Mouse (Mus musculus) embryonic facial prominence, embryonic 10.5 days (tissue): ENCODE results near the gene Klhl2. TPM values are rescaled to one million over a fixed set of nuclear protein-coding genes. Genes with fewer than 3 reads are reported as not detected.

ENCODE experiments used
- DNase-seq: peaks from one replicate; pipeline ENCODE4 v3.0.0-alpha.2; 2017; ENCODE audit warnings: low spot score
- H3K27ac ChIP-seq: fragments of 300-500 bp; sonication (generic); replicated peaks from 2 replicates; pipeline ENCODE4 v1.5.1; 2016; ENCODE audit warnings: mild to moderate bottlenecking
- H3K27me3 ChIP-seq: fragments of 300-500 bp; sonication (generic); replicated peaks from 2 replicates; pipeline ENCODE4 v1.6.1; 2016; ENCODE audit warnings: low read depth, mild to moderate bottlenecking; ENCODE audit not compliant: poor library complexity, severe bottlenecking
- H3K36me3 ChIP-seq: fragments of 300-500 bp; sonication (generic); replicated peaks from 2 replicates; pipeline ENCODE4 v1.6.1; 2016; ENCODE audit warnings: mild to moderate bottlenecking, moderate library complexity
- H3K4me1 ChIP-seq: fragments of 300-500 bp; sonication (generic); 2 replicates; pipeline ENCODE4 v1.6.1; 2016
- H3K4me3 ChIP-seq: fragments of 300-500 bp; sonication (generic); 2 replicates; pipeline ENCODE4 v1.5.1; 2016; ENCODE audit warnings: mild to moderate bottlenecking, moderate library complexity
- H3K9me3 ChIP-seq: fragments of 300-500 bp; sonication (generic); 2 replicates; pipeline ENCODE4 v1.6.1; 2016; ENCODE audit warnings: mild to moderate bottlenecking
- WGBS: fragments of 180-500 bp; shearing (Covaris S2); methylation state at CpG from one replicate; pipeline ENCODE4 v1.1.7; 2016; 5-methylcytosine and 5-hydroxymethylcytosine counted together
- polyA plus RNA-seq: library from polyadenylated mRNA; unstranded; fragments of >200 nt; fragmentation: Nextera tagmentation; extraction: Ambion mirVana; gene quantifications from 2 replicates; pipeline ENCODE4 v1.2.1, GENCODE M21; 2016

Klhl2 gene
- polyA plus RNA-seq, 1 experiment from 2014 or later = 10.5 TPM

GRCm38 (mm10) chr8:64845314-64845713, 4.5 kb downstream of the Klhl2 start:
- Histone ChIP-seq H3K9me3 (no peaks in the 10 kb centered on the region), H3K27me3 (no peaks in the 10 kb centered on the region), H3K27ac (no peak overlapping the region), H3K36me3 (no peaks in the 10 kb centered on the region), H3K4me1 (peaks cover 21% of the 10 kb centered on the region), H3K4me3 (no peak overlapping the region)
- no peak for DNase-seq
- WGBS = 89% methylated on average over 7 of the region's 7 CpGs

GRCm38 (mm10) chr8:64844043-64844481, 5.8 kb downstream of the Klhl2 start:
- WGBS = 91% methylated on average over 4 of the region's 4 CpGs
- H3K27me3 ChIP-seq = no peaks in the 10 kb centered on the region
- no peaks in the 10 kb centered on the region for H3K36me3 ChIP-seq
- no peak overlapping the region for H3K4me3 ChIP-seq
- H3K9me3 ChIP-seq = no peaks in the 10 kb centered on the region
- no peak for DNase-seq
- H3K27ac ChIP-seq = no peak overlapping the region
- H3K4me1 ChIP-seq = peaks cover 21% of the 10 kb centered on the region

GRCm38 (mm10) chr8:64843168-64843567, 6.6 kb downstream of the Klhl2 start:
- 86% methylated on average over 3 of the region's 3 CpGs for WGBS
- no peak overlapping the region for H3K4me3 ChIP-seq
- H3K4me1 ChIP-seq = peaks cover 13% of the 10 kb centered on the region

GRCm38 (mm10) chr8:64841747-64842406, 7.9 kb downstream of the Klhl2 start:
- Histone ChIP-seq H3K4me3 (no peak overlapping the region), H3K27me3 (no peaks in the 10 kb centered on the region), H3K27ac (no peak overlapping the region), H3K36me3 (no peaks in the 10 kb centered on the region), H3K4me1 (peaks cover 6% of the 10 kb centered on the region), H3K9me3 (no peaks in the 10 kb centered on the region)
- 92% methylated on average over 13 of the region's 13 CpGs for WGBS
- no peak for DNase-seq

More at GRCm38 (mm10) chr8:64843168-64843567, 6.6 kb downstream of the Klhl2 start:
- H3K36me3 ChIP-seq = no peaks in the 10 kb centered on the region
- H3K9me3 ChIP-seq = no peaks in the 10 kb centered on the region
- no peaks in the 10 kb centered on the region for H3K27me3 ChIP-seq
- DNase-seq = no peak
- no peak overlapping the region for H3K27ac ChIP-seq

- H3K27ac ChIP-seq = no peak overlapping the region
- no peak overlapping the region for H3K4me3 ChIP-seq
- no peaks in the 10 kb centered on the region for H3K27me3 ChIP-seq
- no peak for DNase-seq
- H3K36me3 ChIP-seq = no peaks in the 10 kb centered on the region
- peaks cover 16% of the 10 kb centered on the region for H3K4me1 ChIP-seq
- 58% methylated on average over 6 of the region's 6 CpGs for WGBS
- H3K9me3 ChIP-seq = no peaks in the 10 kb centered on the region
These were observed 10.2 kb downstream of the Klhl2 start for GRCm38 (mm10) chr8:64839628-64840027.

GRCm38 (mm10) chr8:64835475-64836122, 14.2 kb downstream of the Klhl2 start:
- Histone ChIP-seq H3K4me3 (no peak overlapping the region), H3K27ac (no peak overlapping the region), H3K9me3 (no peaks in the 10 kb centered on the region), H3K36me3 (peaks cover 23% of the 10 kb centered on the region), H3K27me3 (no peaks in the 10 kb centered on the region), H3K4me1 (peaks cover 26% of the 10 kb centered on the region)
- WGBS = 85% methylated on average over 6 of the region's 6 CpGs
- no peak for DNase-seq

GRCm38 (mm10) chr8:64834071-64834877, 15.5 kb downstream of the Klhl2 start:
- no peak overlapping the region for H3K4me3 ChIP-seq
- H3K27ac ChIP-seq = no peak overlapping the region
- DNase-seq = no peak
- 55% methylated on average over 27 of the region's 27 CpGs for WGBS
- no peaks in the 10 kb centered on the region for H3K27me3 ChIP-seq
- no peaks in the 10 kb centered on the region for H3K9me3 ChIP-seq
- peaks cover 23% of the 10 kb centered on the region for H3K4me1 ChIP-seq
- H3K36me3 ChIP-seq = peaks cover 31% of the 10 kb centered on the region

- Histone ChIP-seq H3K36me3 (peaks cover 47% of the 10 kb centered on the region), H3K27ac (no peak overlapping the region), H3K27me3 (no peaks in the 10 kb centered on the region), H3K4me3 (no peak overlapping the region), H3K9me3 (no peaks in the 10 kb centered on the region), H3K4me1 (peaks cover 23% of the 10 kb centered on the region)
- DNase-seq = no peak
- 78% methylated on average over 13 of the region's 13 CpGs for WGBS
These were observed 17.2 kb downstream of the Klhl2 start for GRCm38 (mm10) chr8:64832581-64833135.

- H3K27me3 ChIP-seq = no peaks in the 10 kb centered on the region
- WGBS = 79% methylated on average over 3 of the region's 3 CpGs
- no peak overlapping the region; the same call in 1 of the 2 replicates for H3K27ac ChIP-seq
- peaks cover 51% of the 10 kb centered on the region for H3K36me3 ChIP-seq
- no peaks in the 10 kb centered on the region for H3K9me3 ChIP-seq
- no peak for DNase-seq
- no peak overlapping the region for H3K4me3 ChIP-seq
- H3K4me1 ChIP-seq = peaks cover 17% of the 10 kb centered on the region
These were observed 18.2 kb downstream of the Klhl2 start for GRCm38 (mm10) chr8:64831656-64832055.

GRCm38 (mm10) chr8:64829921-64830320, 19.9 kb downstream of the Klhl2 start:
- Histone ChIP-seq H3K27ac (no peak overlapping the region), H3K9me3 (no peaks in the 10 kb centered on the region), H3K27me3 (no peaks in the 10 kb centered on the region), H3K4me1 (peaks cover 13% of the 10 kb centered on the region), H3K4me3 (no peak overlapping the region), H3K36me3 (peaks cover 54% of the 10 kb centered on the region)
- 92% methylated on average over 3 of the region's 3 CpGs for WGBS
- no peak for DNase-seq

- Histone ChIP-seq H3K36me3 (peaks cover 54% of the 10 kb centered on the region), H3K27me3 (no peaks in the 10 kb centered on the region), H3K4me3 (no peak overlapping the region), H3K27ac (no peak overlapping the region), H3K9me3 (no peaks in the 10 kb centered on the region), H3K4me1 (peaks cover 8% of the 10 kb centered on the region)
- 93% methylated on average over 9 of the region's 9 CpGs for WGBS
- DNase-seq = no peak
These were observed 20.4 kb downstream of the Klhl2 start for GRCm38 (mm10) chr8:64829391-64829790.

GRCm38 (mm10) chr8:64828466-64828865, 21.4 kb downstream of the Klhl2 start:
- H3K27ac ChIP-seq = no peak overlapping the region
- peaks cover 55% of the 10 kb centered on the region for H3K36me3 ChIP-seq
- WGBS = 92% methylated on average over 15 of the region's 15 CpGs

More at GRCm38 (mm10) chr8:64828466-64828865, 21.4 kb downstream of the Klhl2 start:
- Histone ChIP-seq H3K4me1 (peaks cover 4% of the 10 kb centered on the region; the same call in 1 of the 2 replicates), H3K9me3 (no peaks in the 10 kb centered on the region), H3K27me3 (no peaks in the 10 kb centered on the region), H3K4me3 (no peak overlapping the region)
- no peak for DNase-seq
